Mouse (Mus musculus) embryo, embryonic 11.5 days (tissue): Measurements from ENCODE around the gene Abr.

Experiments used
- DNase-seq: peaks from one replicate; pipeline ENCODE4 v3.0.0-alpha.2; 2012; ENCODE audit warnings: low read depth, low spot score

Gene Abr

GRCm38 (mm10) chr11:76570201-76570731, 51.8 kb downstream of the Abr start:
- no peak for DNase-seq

- no peak for DNase-seq
Observed at GRCm38 (mm10) chr11:76569436-76569835, 52.7 kb downstream of the Abr start.

GRCm38 (mm10) chr11:76566081-76566480, 56.0 kb downstream of the Abr start:
- no peak for DNase-seq

GRCm38 (mm10) chr11:76562584-76562983, 59.5 kb downstream of the Abr start:
- DNase-seq, result no peak

GRCm38 (mm10) chr11:76562165-76562564, 59.9 kb downstream of the Abr start:
- no peak for DNase-seq

- no peak for DNase-seq
Observed at GRCm38 (mm10) chr11:76557837-76558236, 64.3 kb downstream of the Abr start.

GRCm38 (mm10) chr11:76548153-76548721, 73.9 kb downstream of the Abr start:
- no peak for DNase-seq

GRCm38 (mm10) chr11:76547420-76547819, 74.7 kb downstream of the Abr start:
- no peak for DNase-seq

GRCm38 (mm10) chr11:76546431-76546830, 75.7 kb downstream of the Abr start:
- DNase-seq, result no peak

GRCm38 (mm10) chr11:76543300-76543699, 78.8 kb downstream of the Abr start:
- no peak for DNase-seq

GRCm38 (mm10) chr11:76540973-76541372, 81.1 kb downstream of the Abr start:
- no peak for DNase-seq

- DNase-seq, result no peak
Observed at GRCm38 (mm10) chr11:76537401-76537800, 84.7 kb downstream of the Abr start.

- DNase-seq, result no peak
Observed at GRCm38 (mm10) chr11:76536576-76537354, 85.3 kb downstream of the Abr start.

GRCm38 (mm10) chr11:76532001-76532400, 90.1 kb downstream of the Abr start:
- DNase-seq, result no peak

GRCm38 (mm10) chr11:76530966-76531678, 91.0 kb downstream of the Abr start:
- no peak for DNase-seq

- no peak for DNase-seq
Observed at GRCm38 (mm10) chr11:76530168-76530935, 91.8 kb downstream of the Abr start.

- no peak for DNase-seq
Observed at GRCm38 (mm10) chr11:76529352-76530141, 92.6 kb downstream of the Abr start.

- no peak for DNase-seq
Observed at GRCm38 (mm10) chr11:76525646-76526351, 96.3 kb downstream of the Abr start.

- peak; percentile 55 for DNase-seq
Observed at GRCm38 (mm10) chr11:76524947-76525346, 97.2 kb downstream of the Abr start.

- no peak for DNase-seq
Observed at GRCm38 (mm10) chr11:76523356-76523755, 98.8 kb downstream of the Abr start.
